Mouse (Mus musculus) ES-Bruce4 (cell line): ENCODE results near the gene Itih5. TPM values are rescaled to one million over a fixed set of nuclear protein-coding genes. Genes with fewer than 3 reads are reported as not detected.

Experiments
- H3K27ac ChIP-seq: 2 replicates; pipeline ENCODE4 v1.5.1; 2012; ENCODE audit warnings: low read length, inconsistent platforms; ENCODE audit not compliant: insufficient read depth
- H3K27me3 ChIP-seq: 2 replicates; pipeline ENCODE4 v1.6.1; 2012; ENCODE audit warnings: mild to moderate bottlenecking, low read length, inconsistent platforms; ENCODE audit not compliant: control insufficient read depth, poor library complexity, insufficient read depth, severe bottlenecking
- H3K36me3 ChIP-seq: 2 replicates; pipeline ENCODE4 v1.6.1; 2012; ENCODE audit warnings: inconsistent platforms, mild to moderate bottlenecking, low read length, moderate library complexity; ENCODE audit not compliant: control insufficient read depth, poor library complexity, insufficient read depth, severe bottlenecking
- H3K4me1 ChIP-seq: one replicate; pipeline ENCODE4 v1.8.1; 2011; ENCODE audit warnings: low read length; ENCODE audit not compliant: control insufficient read depth, insufficient read depth
- H3K4me3 ChIP-seq: 2 replicates; pipeline ENCODE4 v1.5.1; 2011; ENCODE audit warnings: low read depth, mild to moderate bottlenecking, low read length
- H3K9ac ChIP-seq: 2 replicates; pipeline ENCODE4 v1.6.1; 2012; ENCODE audit warnings: low read depth, mild to moderate bottlenecking, inconsistent platforms; ENCODE audit not compliant: poor library complexity, severe bottlenecking
- H3K9me3 ChIP-seq: replicated peaks from 2 replicates; pipeline ENCODE4 v1.6.1; 2012; ENCODE audit warnings: mild to moderate bottlenecking, low read length, inconsistent platforms; ENCODE audit not compliant: control insufficient read depth, poor library complexity, insufficient read depth, severe bottlenecking
- CTCF ChIP-seq: IDR thresholded peaks from one replicate; pipeline ENCODE4 v1.8.1; 2011; ENCODE audit warnings: low read depth, low read length
- EP300 ChIP-seq: IDR thresholded peaks from 2 replicates; pipeline ENCODE4 v1.6.1; 2011; ENCODE audit warnings: low read depth, low read length; ENCODE audit not compliant: insufficient read depth
- POLR2A ChIP-seq: IDR thresholded peaks from one replicate; pipeline ENCODE4 v1.8.1; 2011; ENCODE audit warnings: low read length; ENCODE audit not compliant: insufficient read depth
- polyA plus RNA-seq: library from polyadenylated mRNA; stranded (reverse); fragments of >200 nt; gene quantifications from 2 replicates; pipeline ENCODE4 v1.2.4, GENCODE M21; 2011; ENCODE audit warnings: low read depth; ENCODE audit not compliant: missing spikeins, insufficient read depth, insufficient read length

Itih5 gene
- polyA plus RNA-seq, 1 experiment, result 0.90 TPM

DNA sequence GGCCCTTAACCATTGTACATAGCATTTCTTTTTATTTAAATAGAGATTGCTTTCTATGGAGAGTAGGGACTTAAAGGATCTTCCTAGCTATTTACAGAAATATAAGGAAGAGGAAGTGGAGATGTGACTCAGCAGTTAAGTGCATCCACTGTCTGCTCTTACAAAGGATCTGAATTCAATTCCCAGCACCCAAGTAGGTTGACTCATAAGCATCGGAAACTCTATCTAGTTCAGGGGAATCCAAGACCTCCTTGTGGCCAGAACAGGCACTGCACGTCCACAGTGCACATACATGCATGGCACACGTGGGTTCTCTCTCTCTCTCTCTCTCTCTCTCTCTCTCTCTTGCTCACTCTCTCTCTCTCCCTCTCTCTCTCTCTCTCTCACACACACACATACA, 41.8 kb downstream of the Itih5 start:
- Histone ChIP-seq H3K36me3 (no peaks in the 10 kb centered on the region), H3K9me3 (no peaks in the 10 kb centered on the region; the same call in 1 of the 2 replicates), H3K4me1 (no peaks in the 10 kb centered on the region), H3K27ac (no peak overlapping the region), H3K9ac (no peak overlapping the region), H3K27me3 (no peaks in the 10 kb centered on the region), H3K4me3 (no peak overlapping the region)
- TF ChIP-seq EP300 (no peak), CTCF (peak; percentile 13), POLR2A (no peak)

DNA sequence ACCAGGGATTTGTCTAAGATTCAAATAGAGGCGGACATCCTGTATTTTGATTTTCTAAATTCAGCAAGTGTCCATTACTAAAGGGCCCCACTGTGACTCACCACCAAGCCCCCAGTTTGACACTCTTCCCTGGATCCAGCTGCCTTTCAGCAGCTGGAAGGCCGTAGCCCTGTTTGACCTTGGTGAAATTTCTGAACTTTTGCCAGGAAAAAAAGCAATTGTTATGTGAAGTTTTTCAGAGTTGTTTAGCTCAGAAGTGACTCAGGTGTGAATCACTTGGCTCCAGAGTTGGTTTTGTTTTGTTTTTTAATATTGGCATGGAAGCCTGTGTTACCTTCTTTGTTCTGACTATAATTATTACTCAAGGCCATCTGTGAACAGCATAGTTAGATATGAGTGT, 46.0 kb downstream of the Itih5 start:
- Histone ChIP-seq H3K9ac (no peak overlapping the region), H3K36me3 (no peaks in the 10 kb centered on the region), H3K27ac (no peak overlapping the region), H3K27me3 (no peaks in the 10 kb centered on the region), H3K4me3 (no peak overlapping the region), H3K9me3 (no peaks in the 10 kb centered on the region; the same call in 1 of the 2 replicates), H3K4me1 (no peaks in the 10 kb centered on the region)
- no peak for TF ChIP-seq CTCF
- TF ChIP-seq EP300, result no peak
- no peak for TF ChIP-seq POLR2A

GRCm38 (mm10) chr2:10200736-10201285, 47.4 kb downstream of the Itih5 start:
- Histone ChIP-seq H3K4me1 (no peaks in the 10 kb centered on the region), H3K27ac (no peak overlapping the region), H3K9me3 (no peaks in the 10 kb centered on the region; the same call in 1 of the 2 replicates), H3K27me3 (no peaks in the 10 kb centered on the region), H3K4me3 (no peak overlapping the region), H3K36me3 (no peaks in the 10 kb centered on the region), H3K9ac (no peak overlapping the region)
- no peak for TF ChIP-seq CTCF
- TF ChIP-seq POLR2A, result no peak
- no peak for TF ChIP-seq EP300

GRCm38 (mm10) chr2:10204301-10204700, 50.9 kb downstream of the Itih5 start:
- no peak overlapping the region for H3K27ac ChIP-seq
- TF ChIP-seq CTCF (no peak), POLR2A (no peak), EP300 (no peak)

GRCm38 (mm10) chr2:10213468-10213867, 60.1 kb downstream of the Itih5 start:
- Histone ChIP-seq H3K27ac (no peak overlapping the region), H3K27me3 (no peaks in the 10 kb centered on the region), H3K9me3 (no peaks in the 10 kb centered on the region), H3K36me3 (no peaks in the 10 kb centered on the region), H3K4me3 (no peak overlapping the region), H3K4me1 (no peaks in the 10 kb centered on the region), H3K9ac (no peak overlapping the region)
- TF ChIP-seq POLR2A, result no peak
- no peak for TF ChIP-seq EP300
- no peak for TF ChIP-seq CTCF

More at GRCm38 (mm10) chr2:10204301-10204700, 50.9 kb downstream of the Itih5 start:
- H3K36me3 ChIP-seq, result no peaks in the 10 kb centered on the region
- H3K9ac ChIP-seq, result no peak overlapping the region
- H3K4me3 ChIP-seq, result no peak overlapping the region
- no peaks in the 10 kb centered on the region for H3K4me1 ChIP-seq
- H3K27me3 ChIP-seq, result no peaks in the 10 kb centered on the region
- H3K9me3 ChIP-seq, result no peaks in the 10 kb centered on the region

GRCm38 (mm10) chr2:10215876-10216565, 62.6 kb downstream of the Itih5 start:
- H3K4me1 ChIP-seq, result no peaks in the 10 kb centered on the region
- H3K4me3 ChIP-seq, result no peak overlapping the region
- no peak overlapping the region for H3K9ac ChIP-seq
- TF ChIP-seq CTCF (no peak), POLR2A (no peak), EP300 (no peak)
- no peaks in the 10 kb centered on the region for H3K27me3 ChIP-seq
- H3K9me3 ChIP-seq, result no peaks in the 10 kb centered on the region
- H3K27ac ChIP-seq, result no peak overlapping the region
- no peaks in the 10 kb centered on the region for H3K36me3 ChIP-seq
